Comparison of ENCODE assay signal across 8 mouse cellular contexts in genomic region chr19:46356701-46357138, GRCm38 (mm10). TPM values are rescaled to one million over a fixed set of nuclear protein-coding genes. Genes with fewer than 3 reads are reported as not detected.
DNase-seq lines count a peak whose midpoint lies in the region; ATAC-seq lines count a peak whose summit lies in the region.

No protein-coding gene starts in this region.

- WGBS in intestine, embryonic 15.5 days = 0% methylated on average over 29 of the region's 29 CpGs

- H3K36me3 ChIP-seq in intestine, embryonic 15.5 days = no peaks in the 10 kb centered on the region

- peak; percentile 93 for DNase-seq in adrenal gland, adult 2 months
- DNase-seq in embryo, embryonic 11 days = peak; percentile 94
- peak; percentile 76 for DNase-seq in gastrocnemius, postnatal 25 days
- DNase-seq in left cerebral cortex, postnatal 25 days (ENCODE audit: low spot score in 2 of 2) = peak; percentile 89 to 95
- peak; percentile 85 for DNase-seq in mesoderm, embryonic 11.5 days (ENCODE audit: low read depth, low spot score)
- DNase-seq in right cerebral cortex, postnatal 36 days (ENCODE audit: low spot score in 2 of 2) = peak; percentile 87 to 90
- DNase-seq in urinary bladder, postnatal 4 days (ENCODE audit: low spot score in 2 of 2) = peak; percentile 78 to 84

- peak; percentile 92 for ATAC-seq in intestine, embryonic 15.5 days

- H3K4me2 ChIP-seq in intestine, embryonic 15.5 days (replicated peaks) = peak overlapping the region; percentile 84

- peaks cover 5% of the 10 kb centered on the region; the same call in 1 of the 2 replicates for H3K27me3 ChIP-seq in intestine, embryonic 15.5 days (replicated peaks)

- H3K4me3 ChIP-seq in intestine, embryonic 15.5 days (replicated peaks) = peak overlapping the region; percentile 60

- no peaks in the 10 kb centered on the region for H3K9me3 ChIP-seq in intestine, embryonic 15.5 days

- peaks cover 15% of the 10 kb centered on the region; the same call in 1 of the 2 replicates for H3K4me1 ChIP-seq in intestine, embryonic 15.5 days (replicated peaks)

- peak overlapping the region; percentile 57 for H3K9ac ChIP-seq in intestine, embryonic 15.5 days

- H3K27ac ChIP-seq in intestine, embryonic 15.5 days = peak overlapping the region; percentile 61

- intact Hi-C loops in left cerebral cortex, postnatal 25 days (cut with DNase I) = loop anchor here (2.0 kb wide), 1 partner anchor 18 kb away; the partner anchor contains the start of gene Cuedc2

RNA-seq across cellular contexts. Expression of gene 2310034G01Rik, which starts 6.6 kb away (rescaled TPM):
- total RNA-seq in adrenal gland, adult 2 months (2021) = 1 to 10 TPM in 1 of 2 experiments, under 1 TPM in 1; 0.90 to 1.6 TPM
- polyA plus RNA-seq in adrenal gland, adult 2 months (2012; rRNA removed) = 1.7 and 2.8 TPM in 2 replicates
- under 1 TPM; 0.33 to 0.38 TPM for total RNA-seq in gastrocnemius, postnatal 25 days (2021)
- polyA plus RNA-seq in intestine, embryonic 15.5 days (2015; fragmentation: Nextera tagmentation; extraction: Ambion mirVana) = 1.1 and 1.7 TPM in 2 replicates
- total RNA-seq in left cerebral cortex, postnatal 25 days (2021) = 1 to 10 TPM in 1 of 2 experiments, under 1 TPM in 1; 0.94 to 1.2 TPM

RNA-seq across cellular contexts. Expression of gene Mfsd13a, which starts 15.8 kb away (rescaled TPM):
- 1 to 10 TPM; 7.3 to 9.6 TPM for total RNA-seq in adrenal gland, adult 2 months (2021)
- 43.2 and 63.5 TPM in 2 replicates for polyA plus RNA-seq in adrenal gland, adult 2 months (2012; rRNA removed)
- total RNA-seq in gastrocnemius, postnatal 25 days (2021) = 1 to 10 TPM; 1.0 to 1.2 TPM
- 13.5 and 14.2 TPM in 2 replicates for polyA plus RNA-seq in intestine, embryonic 15.5 days (2015; fragmentation: Nextera tagmentation; extraction: Ambion mirVana)
- 10 to 100 TPM; 24.1 to 28.1 TPM for total RNA-seq in left cerebral cortex, postnatal 25 days (2021)

RNA-seq across cellular contexts. Expression of gene Cuedc2, which starts 18.2 kb away (rescaled TPM):
- total RNA-seq in adrenal gland, adult 2 months (2021) = 10 to 100 TPM; 72.2 to 87.7 TPM
- 41.3 and 42.5 TPM in 2 replicates for polyA plus RNA-seq in adrenal gland, adult 2 months (2012; rRNA removed)
- 10 to 100 TPM; 56.1 to 56.5 TPM for total RNA-seq in gastrocnemius, postnatal 25 days (2021)
- polyA plus RNA-seq in intestine, embryonic 15.5 days (2015; fragmentation: Nextera tagmentation; extraction: Ambion mirVana) = 126 and 138 TPM in 2 replicates
- total RNA-seq in left cerebral cortex, postnatal 25 days (2021) = 100 to 1,000 TPM; 174 to 185 TPM

RNA-seq across cellular contexts. Expression of gene Fbxl15, which starts 28.7 kb away (rescaled TPM):
- 10 to 100 TPM in 1 of 2 experiments, 1 to 10 TPM in 1; 6.7 to 12.1 TPM for total RNA-seq in adrenal gland, adult 2 months (2021)
- polyA plus RNA-seq in adrenal gland, adult 2 months (2012; rRNA removed) = 41.6 and 60.3 TPM in 2 replicates
- 1 to 10 TPM; 2.9 TPM for total RNA-seq in gastrocnemius, postnatal 25 days (2021)
- polyA plus RNA-seq in intestine, embryonic 15.5 days (2015; fragmentation: Nextera tagmentation; extraction: Ambion mirVana) = 15.6 and 16.7 TPM in 2 replicates
- 10 to 100 TPM; 28.6 to 29.0 TPM for total RNA-seq in left cerebral cortex, postnatal 25 days (2021)

RNA-seq across cellular contexts. Expression of gene Psd, which starts 29.8 kb away (rescaled TPM):
- 1 to 10 TPM; 7.3 to 7.9 TPM for total RNA-seq in adrenal gland, adult 2 months (2021)
- polyA plus RNA-seq in adrenal gland, adult 2 months (2012; rRNA removed) = 13.7 and 18.1 TPM in 2 replicates
- under 1 TPM; 0.28 to 0.54 TPM for total RNA-seq in gastrocnemius, postnatal 25 days (2021)
- 34.8 and 36.2 TPM in 2 replicates for polyA plus RNA-seq in intestine, embryonic 15.5 days (2015; fragmentation: Nextera tagmentation; extraction: Ambion mirVana)
- total RNA-seq in left cerebral cortex, postnatal 25 days (2021) = 100 to 1,000 TPM; 588 to 629 TPM

Comparison
In these comparisons a context has a peak if more than half of its experiments do, and no peak if none do; other contexts are left out.
1. Peak in every context shown above with its lines: DNase-seq, ATAC-seq, H3K4me3 ChIP-seq and H3K27ac ChIP-seq.